Mouse (Mus musculus) layer of hippocampus, postnatal 25 days (tissue): ENCODE results near the gene Car11. TPM values are rescaled to one million over a fixed set of nuclear protein-coding genes. Genes with fewer than 3 reads are reported as not detected.

Experiments used
- DNase-seq, 2 experiments: peaks; one replicate each; pipeline ENCODE4 v3.0.0; 2022; ENCODE audit warnings: mixed read lengths in 2 of 2, low spot score in 1 of 2; ENCODE audit errors: extremely low spot score in 1 of 2
- total RNA-seq, 2 experiments: library from RNA; stranded (reverse); gene quantifications; 2 replicates each; pipeline ENCODE4 v1.2.3; 2021

The Car11 gene
- total RNA-seq, 2 experiments from 2014 or later, result 164 to 190 TPM

- no peak for DNase-seq
Measured at GRCm38 (mm10) chr7:45749401-45749800, 49.8 kb downstream of the Car11 start.

- DNase-seq, result no peak
Measured at GRCm38 (mm10) chr7:45750162-45750561, 50.5 kb downstream of the Car11 start.

Other genes with a start within 250 kb of the Car11 start
- 100 to 1,000 TPM; 204 to 228 TPM for gene Ftl1, start 240.0 kb upstream of the Car11 start, total RNA-seq
- gene Bax, start 232.9 kb upstream of the Car11 start, total RNA-seq, result 10 to 100 TPM; 81.6 to 82.1 TPM
- not detected for gene Tulp2, start 218.0 kb upstream of the Car11 start, total RNA-seq
- gene Gm45808, start 213.0 kb upstream of the Car11 start, total RNA-seq, result 1 to 10 TPM in 1 of 2 experiments, under 1 TPM in 1; 0.63 to 1.1 TPM
- gene Dhdh, start 211.0 kb upstream of the Car11 start, total RNA-seq, result 1 to 10 TPM; 3.1 to 5.7 TPM
- 100 to 1,000 TPM; 102 to 105 TPM for gene Nucb1, start 189.4 kb upstream of the Car11 start, total RNA-seq
- gene Ppp1r15a, start 173.6 kb upstream of the Car11 start, total RNA-seq, result 10 to 100 TPM; 19.6 to 21.6 TPM
- gene Plekha4, start 173.5 kb upstream of the Car11 start, total RNA-seq, result under 1 TPM; 0.47 TPM
- under 1 TPM in 1 of 2 experiments, not detected in 1; 0.54 TPM for gene Hsd17b14, start 144.9 kb upstream of the Car11 start, total RNA-seq
- gene Bcat2, start 129.7 kb upstream of the Car11 start, total RNA-seq, result 10 to 100 TPM; 20.5 to 23.4 TPM
- gene Fgf21, start 84.4 kb upstream of the Car11 start, total RNA-seq, result not detected
- gene Fut1, start 82.6 kb upstream of the Car11 start, total RNA-seq, result not detected
- not detected for gene Izumo1, start 78.0 kb upstream of the Car11 start, total RNA-seq
- gene Rasip1, start 72.4 kb upstream of the Car11 start, total RNA-seq, result 1 to 10 TPM; 6.1 to 6.5 TPM
- 1 to 10 TPM; 3.1 to 3.4 TPM for gene Mamstr, start 59.9 kb upstream of the Car11 start, total RNA-seq
- gene Fut2, start 33.4 kb upstream of the Car11 start, total RNA-seq, result under 1 TPM; 0.31 to 0.32 TPM
- gene Ntn5, start 15.8 kb upstream of the Car11 start, total RNA-seq, result 1 to 10 TPM; 3.4 to 4.5 TPM
- under 1 TPM; 0.80 to 0.86 TPM for gene Sec1, start 5.4 kb upstream of the Car11 start, total RNA-seq
- gene Dbp, start 5.2 kb downstream of the Car11 start, total RNA-seq, result 10 to 100 TPM; 65.3 to 80.4 TPM
- 100 to 1,000 TPM; 342 to 393 TPM for gene Rpl18, start 15.6 kb downstream of the Car11 start, total RNA-seq
- gene Sphk2, start 18.2 kb downstream of the Car11 start, total RNA-seq, result 10 to 100 TPM; 33.7 to 34.7 TPM
- gene Fam83e, start 21.4 kb downstream of the Car11 start, total RNA-seq, result under 1 TPM; 0.12 to 0.21 TPM
- gene Spaca4, start 26.0 kb downstream of the Car11 start, total RNA-seq, result not detected
- gene Lmtk3, start 83.9 kb downstream of the Car11 start, total RNA-seq, result 100 to 1,000 TPM; 256 to 314 TPM
- gene Sult2b1, start 84.8 kb downstream of the Car11 start, total RNA-seq, result 1 to 10 TPM; 6.8 to 9.1 TPM
- 100 to 1,000 TPM; 153 to 154 TPM for gene Cyth2, start 114.7 kb downstream of the Car11 start, total RNA-seq
- gene Kcnj14, start 124.9 kb downstream of the Car11 start, total RNA-seq, result 1 to 10 TPM; 1.4 to 2.6 TPM
- gene Grwd1, start 131.1 kb downstream of the Car11 start, total RNA-seq, result 10 to 100 TPM; 20.0 to 20.8 TPM
- gene Kdelr1, start 172.9 kb downstream of the Car11 start, total RNA-seq, result 10 to 100 TPM; 74.9 to 75.2 TPM
- gene Grin2d, start 178.5 kb downstream of the Car11 start, total RNA-seq, result 10 to 100 TPM; 11.2 to 12.7 TPM
- not detected for gene Syngr4, start 196.9 kb downstream of the Car11 start, total RNA-seq
- gene Tmem143, start 197.1 kb downstream of the Car11 start, total RNA-seq, result 10 to 100 TPM; 22.5 to 24.6 TPM
- 1 to 10 TPM; 2.2 to 2.5 TPM for gene Emp3, start 221.6 kb downstream of the Car11 start, total RNA-seq
- gene Ccdc114, start 224.2 kb downstream of the Car11 start, total RNA-seq, result 1 to 10 TPM; 3.1 to 3.2 TPM